ENCODE assay signal across 11 mouse cellular contexts in genomic region chr5:5180711-5181110, GRCm38 (mm10).
DNase-seq lines count a peak whose midpoint lies in the region; ATAC-seq and TF ChIP-seq lines count a peak whose summit lies in the region.
"Had no signal": no experiment of that assay in that cellular context is flagged by ENCODE, and none has a peak within 500 bp of the region (broad histone marks: within the 10 kb centered on the region; RNA-seq: fewer than 3 reads in every experiment).

No protein-coding gene starts in this region.

- no peak overlapping the region for H3K4me2 ChIP-seq in stomach, embryonic 16.5 days (ENCODE audit: low read depth, low read length)

- H3K4me3 ChIP-seq in kidney, adult 2 months (ENCODE audit: insufficient read depth, low read depth, low read length) = no peak overlapping the region
- H3K4me3 ChIP-seq in stomach, embryonic 16.5 days (replicated peaks; ENCODE audit: low read length) = no peak overlapping the region

- no peak for TF ChIP-seq POLR2A in kidney, adult 2 months (IDR thresholded peaks at IDR 0.05; ENCODE audit: low read depth, low read length)

- H3K27ac ChIP-seq in kidney, adult 2 months (ENCODE audit: insufficient read depth, low read depth, low read length) = no peak overlapping the region
- no peak overlapping the region for H3K27ac ChIP-seq in stomach, embryonic 16.5 days (ENCODE audit: low read length)

- TF ChIP-seq CTCF in kidney, adult 2 months (conservative IDR thresholded peaks at IDR 0.05; ENCODE audit: insufficient read depth, insufficient read length, low read depth, low read length) = no peak

- ATAC-seq in stomach, embryonic 16.5 days (ENCODE audit: insufficient read depth, low FRiP score) = peak; percentile 37; the same call in 1 of the 2 replicates
- ATAC-seq: midbrain, embryonic 16.5 days had no signal

- no peak overlapping the region for H3K9ac ChIP-seq in stomach, embryonic 16.5 days (ENCODE audit: low read length)

- H3K9me3 ChIP-seq in stomach, embryonic 16.5 days (replicated peaks; ENCODE audit: control insufficient read depth, low read length) = no peaks in the 10 kb centered on the region

- no peaks in the 10 kb centered on the region for H3K4me1 ChIP-seq in kidney, adult 2 months (ENCODE audit: control insufficient read depth, insufficient read depth, low read length)
- no peaks in the 10 kb centered on the region for H3K4me1 ChIP-seq in stomach, embryonic 16.5 days (ENCODE audit: control insufficient read depth, insufficient read depth, low read length)

- no peaks in the 10 kb centered on the region for H3K36me3 ChIP-seq in kidney, adult 2 months (ENCODE audit: control insufficient read depth, insufficient read depth, low read length)
- no peaks in the 10 kb centered on the region for H3K36me3 ChIP-seq in stomach, embryonic 16.5 days (ENCODE audit: control insufficient read depth, insufficient read depth, low read length)

- 69% methylated on average over 2 of the region's 2 CpGs for WGBS in kidney, adult 2 months
- WGBS in stomach, embryonic 16.5 days = 60% methylated on average over 2 of the region's 2 CpGs

- no peaks in the 10 kb centered on the region for H3K27me3 ChIP-seq in kidney, adult 2 months (replicated peaks; ENCODE audit: control insufficient read depth, insufficient read depth, low read length)
- no peaks in the 10 kb centered on the region for H3K27me3 ChIP-seq in stomach, embryonic 16.5 days (ENCODE audit: control insufficient read depth, insufficient read depth, low read length)

- peak; percentile 4 for DNase-seq in kidney, adult 2 months
- no peak for DNase-seq in kidney, postnatal 14 days
- peak; percentile 12 for DNase-seq in right cerebral cortex, adult 18-20 months
- no peak for DNase-seq in right cerebral cortex, postnatal 10 days (ENCODE audit: low spot score in 2 of 2)
- DNase-seq in fibroblast of lung, adult 2 months (ENCODE audit: low read depth) = peak; percentile 82
- no peak for DNase-seq in frontal cortex, postnatal 14 days (ENCODE audit: low spot score in 2 of 2)
- no peak for DNase-seq in frontal cortex, adult 2 months (ENCODE audit: extremely low spot score in 1 of 2, low spot score in 1 of 2)
- DNase-seq: cerebellum, adult 9-10 months; layer of hippocampus, adult 9-11 months had no signal

Comparison
In these comparisons a context has a peak if more than half of its experiments do, and no peak if none do; other contexts are left out.
1. DNase-seq: peak in kidney, adult 2 months (single experiment), right cerebral cortex, adult 18-20 months (single experiment) and fibroblast of lung, adult 2 months (single experiment); none in kidney, postnatal 14 days (single experiment), right cerebral cortex, postnatal 10 days (0 of 2), frontal cortex, postnatal 14 days (0 of 2) and frontal cortex, adult 2 months (0 of 2).